Mouse (Mus musculus) neural tube, embryonic 11.5 days (tissue): ENCODE measurements around the gene Cdc42ep3. TPM values are rescaled to one million over a fixed set of nuclear protein-coding genes. Genes with fewer than 3 reads are reported as not detected.

Experiments used
- ATAC-seq: fragments of 200-750 bp; cut with Nextera tagmentation; 2 replicates; pipeline ENCODE4 v1.8.0; 2017; ENCODE audit warnings: moderate number of reproducible peaks, mild to moderate bottlenecking, moderate TSS enrichment, moderate library complexity; ENCODE audit not compliant: insufficient read depth, low FRiP score, low TSS enrichment
- DNase-seq: peaks from one replicate; pipeline ENCODE4 v3.0.0-alpha.2; 2015; ENCODE audit warnings: low spot score
- H3K27ac ChIP-seq: fragments of 300-500 bp; sonication (generic); 2 replicates; pipeline ENCODE4 v1.5.1; 2014; ENCODE audit warnings: low read depth, mild to moderate bottlenecking, low read length
- H3K27me3 ChIP-seq: fragments of 300-500 bp; sonication (generic); 2 replicates; pipeline ENCODE4 v1.6.1; 2014; ENCODE audit warnings: mild to moderate bottlenecking, low read length, mixed read lengths; ENCODE audit not compliant: control insufficient read depth, insufficient read depth
- H3K36me3 ChIP-seq: fragments of 300-500 bp; sonication (generic); 2 replicates; pipeline ENCODE4 v1.6.1; 2014; ENCODE audit warnings: mild to moderate bottlenecking, low read length, moderate library complexity, mixed read lengths; ENCODE audit not compliant: control insufficient read depth, insufficient read depth
- H3K4me1 ChIP-seq: fragments of 300-500 bp; sonication (generic); 2 replicates; pipeline ENCODE4 v1.6.1; 2014; ENCODE audit warnings: low read length, mixed read lengths; ENCODE audit not compliant: control insufficient read depth, insufficient read depth
- H3K4me2 ChIP-seq: fragments of 300-500 bp; sonication (generic); 2 replicates; pipeline ENCODE4 v1.6.1; 2014; ENCODE audit warnings: low read depth, mild to moderate bottlenecking, moderate library complexity
- H3K4me3 ChIP-seq: fragments of 300-500 bp; sonication (generic); 2 replicates; pipeline ENCODE4 v1.5.1; 2014; ENCODE audit warnings: low read depth, low read length
- H3K9ac ChIP-seq: fragments of 300-500 bp; sonication (generic); 2 replicates; pipeline ENCODE4 v1.6.1; 2014; ENCODE audit warnings: mild to moderate bottlenecking, low read length
- H3K9me3 ChIP-seq: fragments of 300-500 bp; sonication (generic); 2 replicates; pipeline ENCODE4 v1.6.1; 2016; ENCODE audit warnings: low read length; ENCODE audit not compliant: control insufficient read depth
- WGBS: fragments of 180-500 bp; shearing (Covaris S2); extraction: QIAGEN DNeasy Blood & Tissue Kit; methylation state at CpG from one replicate; pipeline ENCODE4 v1.1.7; 2014; 5-methylcytosine and 5-hydroxymethylcytosine counted together
- polyA plus RNA-seq: library from polyadenylated mRNA; unstranded; fragments of >200 nt; fragmentation: Nextera tagmentation; extraction: Ambion mirVana; gene quantifications from 2 replicates; pipeline ENCODE4 v1.2.1, GENCODE M21; 2014

Gene Cdc42ep3
- polyA plus RNA-seq, 1 experiment from 2014 or later = 27.6 TPM

DNA sequence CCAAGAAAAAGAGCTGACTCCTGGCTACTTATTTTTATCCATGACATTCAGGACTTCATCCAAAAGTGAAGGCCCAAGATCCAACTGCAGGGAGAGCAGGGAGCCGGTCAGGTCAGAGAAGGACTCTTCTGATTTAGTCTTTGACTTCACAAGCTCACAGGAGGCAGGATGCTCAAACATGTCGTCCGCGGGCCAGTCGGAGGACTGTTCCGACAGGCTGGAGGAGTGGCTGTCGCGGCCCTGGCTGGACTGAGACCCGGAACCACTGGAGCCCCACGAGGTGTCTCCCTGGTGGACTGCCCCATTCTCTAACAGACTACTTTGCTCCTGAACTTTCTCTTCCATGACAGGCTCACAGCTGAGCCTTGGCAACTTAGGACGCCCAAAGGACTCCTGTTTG is 20.2 kb downstream of the Cdc42ep3 start:
- H3K4me1 ChIP-seq = no peaks in the 10 kb centered on the region
- 85% methylated on average over 11 of the region's 11 CpGs for WGBS
- no peaks in the 10 kb centered on the region for H3K27me3 ChIP-seq
- ATAC-seq = no peak
- H3K4me3 ChIP-seq = no peak overlapping the region
- no peak overlapping the region for H3K4me2 ChIP-seq
- H3K27ac ChIP-seq = no peak overlapping the region
- H3K36me3 ChIP-seq = no peaks in the 10 kb centered on the region
- no peaks in the 10 kb centered on the region for H3K9me3 ChIP-seq
- DNase-seq = no peak
- H3K9ac ChIP-seq = no peak overlapping the region

DNA sequence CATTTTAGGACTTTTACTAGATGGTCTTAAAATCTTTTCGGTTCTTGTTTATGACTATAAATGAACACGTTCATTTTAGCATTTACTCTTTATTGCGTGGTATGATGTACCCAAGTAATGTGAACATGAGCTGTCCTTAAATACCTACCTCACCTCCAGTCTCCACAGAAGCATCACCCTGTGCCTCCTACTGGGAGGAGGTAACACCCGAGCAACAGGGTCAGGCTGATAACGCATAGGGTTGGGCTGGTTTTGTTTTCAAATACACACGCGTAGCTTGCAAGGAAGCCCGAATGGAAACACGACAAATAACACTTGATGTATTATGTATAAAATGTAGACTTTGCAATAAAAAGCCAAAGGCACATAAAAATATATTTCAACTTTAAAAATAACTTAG is 21.2 kb downstream of the Cdc42ep3 start:
- Histone ChIP-seq H3K9ac (no peak overlapping the region), H3K4me2 (no peak overlapping the region), H3K4me1 (no peaks in the 10 kb centered on the region), H3K4me3 (no peak overlapping the region), H3K36me3 (no peaks in the 10 kb centered on the region), H3K27ac (no peak overlapping the region), H3K9me3 (no peaks in the 10 kb centered on the region), H3K27me3 (no peaks in the 10 kb centered on the region)
- 89% methylated on average over 9 of the region's 9 CpGs for WGBS
- ATAC-seq (no peak), DNase-seq (no peak)

DNA sequence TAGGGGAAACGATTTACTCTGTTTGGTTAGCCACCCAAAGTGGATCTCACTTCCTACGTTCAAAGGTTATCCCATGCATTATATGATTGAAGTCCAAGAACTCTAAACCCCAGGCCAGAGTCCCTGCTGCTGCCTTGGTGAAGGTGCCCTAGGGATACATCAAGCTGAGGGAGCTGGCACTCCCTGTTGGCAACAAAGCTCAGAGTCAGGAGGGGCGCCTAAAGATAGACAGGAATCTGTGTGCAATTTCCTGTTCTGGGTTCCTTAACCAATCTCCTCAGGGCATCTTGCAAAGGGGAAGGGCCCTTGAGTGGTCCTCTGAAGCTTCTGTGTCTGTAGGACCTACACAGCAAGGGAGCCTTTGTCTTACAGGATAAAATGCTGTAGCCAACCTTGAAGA is 22.0 kb downstream of the Cdc42ep3 start:
- no peak for DNase-seq
- Histone ChIP-seq H3K9ac (no peak overlapping the region), H3K4me2 (no peak overlapping the region), H3K9me3 (no peaks in the 10 kb centered on the region), H3K4me3 (no peak overlapping the region), H3K4me1 (no peaks in the 10 kb centered on the region), H3K27me3 (no peaks in the 10 kb centered on the region), H3K36me3 (no peaks in the 10 kb centered on the region), H3K27ac (no peak overlapping the region)
- 87% methylated on average over 3 of the region's 3 CpGs for WGBS
- ATAC-seq = no peak

DNA sequence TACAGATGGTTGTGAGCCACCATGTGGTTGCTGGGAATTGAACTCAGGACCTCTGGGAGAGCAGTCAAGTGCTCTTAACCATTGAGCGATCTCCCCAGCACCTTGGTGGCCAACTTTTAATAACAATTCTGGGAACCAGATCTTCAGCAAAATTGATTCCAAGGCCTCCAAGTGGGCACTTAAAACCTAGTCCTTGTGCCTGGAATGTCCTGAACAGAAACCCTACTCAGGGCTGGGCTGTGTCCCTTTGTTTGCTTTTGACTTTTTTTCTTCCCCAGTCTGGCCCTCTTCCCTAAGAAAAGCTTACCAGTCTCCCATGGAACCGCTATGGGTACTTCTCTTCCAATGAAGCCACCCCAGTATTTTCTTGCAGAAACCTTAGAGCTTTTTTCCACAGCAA is 24.5 kb downstream of the Cdc42ep3 start:
- H3K4me3 ChIP-seq = no peak overlapping the region
- no peak overlapping the region for H3K4me2 ChIP-seq
- 92% methylated on average over 2 of the region's 2 CpGs for WGBS
- H3K27me3 ChIP-seq = no peaks in the 10 kb centered on the region
- no peaks in the 10 kb centered on the region for H3K4me1 ChIP-seq
- no peak for ATAC-seq
- no peak overlapping the region for H3K27ac ChIP-seq
- no peaks in the 10 kb centered on the region for H3K9me3 ChIP-seq
- no peak overlapping the region for H3K9ac ChIP-seq
- no peak for DNase-seq
- H3K36me3 ChIP-seq = no peaks in the 10 kb centered on the region

GRCm38 (mm10) chr17:79326868-79327376 is 28.0 kb downstream of the Cdc42ep3 start:
- no peak overlapping the region for H3K4me3 ChIP-seq
- H3K4me1 ChIP-seq = no peaks in the 10 kb centered on the region
- no peaks in the 10 kb centered on the region for H3K27me3 ChIP-seq
- no peak overlapping the region for H3K9ac ChIP-seq
- no peak for DNase-seq
- H3K9me3 ChIP-seq = no peaks in the 10 kb centered on the region
- H3K4me2 ChIP-seq = no peak overlapping the region
- no peak overlapping the region for H3K27ac ChIP-seq
- H3K36me3 ChIP-seq = no peaks in the 10 kb centered on the region
- WGBS = 72% methylated on average over 4 of the region's 4 CpGs
- ATAC-seq = no peak

DNA sequence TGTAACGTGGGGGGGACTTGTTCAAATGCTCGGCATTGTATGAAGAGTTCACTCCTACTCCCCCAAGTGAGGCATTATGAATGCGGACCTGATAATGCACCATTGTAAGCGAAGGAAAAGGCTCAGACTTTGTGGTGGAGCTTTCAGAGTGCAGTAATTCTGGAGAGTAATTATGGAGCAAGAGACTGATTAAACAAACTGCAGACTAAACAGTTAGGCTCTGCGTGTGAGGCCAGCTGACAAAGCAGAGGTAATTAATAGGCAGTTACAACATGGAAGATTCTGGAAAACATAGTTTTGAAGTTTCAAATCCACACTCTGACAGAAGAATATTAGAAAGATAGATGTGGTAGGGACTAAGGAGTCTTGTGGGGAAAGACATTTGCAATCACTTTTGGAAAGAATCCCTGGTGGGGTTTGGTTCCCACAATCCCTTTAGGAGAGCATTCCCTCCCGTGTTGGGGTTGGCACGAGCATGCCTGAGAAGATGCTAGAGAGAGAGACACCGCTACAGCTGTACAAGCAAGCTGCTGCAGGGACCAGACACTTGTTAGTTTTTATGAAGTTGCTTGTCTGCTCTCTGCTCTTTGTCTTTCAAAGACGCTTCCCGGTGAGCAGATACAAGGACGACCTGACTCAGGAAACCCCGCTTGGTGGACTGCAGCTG is 37.7 kb downstream of the Cdc42ep3 start:
- Histone ChIP-seq H3K4me3 (no peak overlapping the region), H3K36me3 (no peaks in the 10 kb centered on the region), H3K4me1 (no peaks in the 10 kb centered on the region), H3K4me2 (no peak overlapping the region), H3K27me3 (no peaks in the 10 kb centered on the region), H3K27ac (no peak overlapping the region), H3K9me3 (no peaks in the 10 kb centered on the region), H3K9ac (no peak overlapping the region)
- no peak for DNase-seq
- 75% methylated on average over 12 of the region's 12 CpGs for WGBS
- ATAC-seq = no peak

DNA sequence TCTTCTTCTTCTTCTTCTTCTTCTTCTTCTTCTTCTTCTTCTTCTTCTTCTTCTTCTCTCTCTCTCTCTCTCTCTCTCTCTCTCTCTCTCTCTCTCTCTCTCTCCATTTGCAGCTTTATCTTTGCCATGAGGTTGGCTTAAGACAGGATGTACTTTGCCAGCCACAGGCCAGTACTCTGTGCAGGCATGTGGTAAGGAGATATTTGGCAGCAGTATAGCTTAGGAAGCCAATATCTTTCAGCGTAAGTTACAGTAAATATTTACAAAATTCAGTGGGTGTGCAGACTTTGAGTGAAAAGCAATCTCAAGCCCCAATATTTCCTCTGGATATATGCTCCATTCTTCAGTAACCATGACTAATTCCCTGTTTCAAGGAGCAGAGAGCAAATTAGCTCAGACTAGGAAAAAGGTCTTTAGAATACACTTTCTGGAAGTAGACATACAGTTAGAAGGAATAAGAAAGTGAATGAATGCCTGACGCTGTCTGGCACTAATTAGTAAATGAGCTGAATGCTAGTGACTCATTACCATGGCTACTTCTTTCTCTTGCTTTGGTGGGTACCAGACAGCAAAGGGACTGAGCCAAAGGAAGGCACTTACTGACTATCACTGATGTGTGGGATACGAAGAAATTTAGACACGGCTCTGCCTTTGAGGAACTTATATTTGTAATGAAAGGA is 39.3 kb downstream of the Cdc42ep3 start:
- no peak overlapping the region for H3K4me3 ChIP-seq
- H3K36me3 ChIP-seq = no peaks in the 10 kb centered on the region
- DNase-seq (no peak), ATAC-seq (no peak)
- no peak overlapping the region for H3K27ac ChIP-seq
- WGBS = 92% methylated on average over 4 of the region's 4 CpGs
- H3K27me3 ChIP-seq = no peaks in the 10 kb centered on the region
- no peaks in the 10 kb centered on the region for H3K4me1 ChIP-seq
- H3K9me3 ChIP-seq = no peaks in the 10 kb centered on the region
- no peak overlapping the region for H3K4me2 ChIP-seq
- no peak overlapping the region for H3K9ac ChIP-seq

DNA sequence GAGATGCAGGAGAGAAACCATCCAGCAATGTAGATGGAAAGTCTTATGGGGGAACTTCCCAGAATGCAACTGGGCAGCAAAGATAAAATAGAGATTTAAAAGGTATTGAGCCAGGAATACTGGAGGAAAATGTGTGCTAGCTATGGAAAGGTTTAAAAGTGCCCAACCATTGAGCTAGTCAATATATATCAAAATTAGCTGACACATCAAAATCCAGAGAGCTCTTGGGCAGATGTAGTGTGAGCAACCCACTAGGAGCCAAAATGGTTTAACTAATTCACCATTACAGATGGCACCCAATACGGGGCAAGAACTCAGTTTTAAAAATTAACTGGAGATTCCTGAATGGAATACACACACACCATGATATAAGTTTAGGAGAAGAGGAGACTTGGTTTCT is 44.4 kb downstream of the Cdc42ep3 start:
- DNase-seq (no peak), ATAC-seq (no peak)
- H3K4me1 ChIP-seq = no peaks in the 10 kb centered on the region
- no peak overlapping the region for H3K27ac ChIP-seq
- H3K9me3 ChIP-seq = no peaks in the 10 kb centered on the region
- 91% methylated on average over 1 of the region's 1 CpGs for WGBS
- H3K4me3 ChIP-seq = no peak overlapping the region
- no peak overlapping the region for H3K9ac ChIP-seq
- H3K27me3 ChIP-seq = no peaks in the 10 kb centered on the region
- no peaks in the 10 kb centered on the region for H3K36me3 ChIP-seq
- no peak overlapping the region for H3K4me2 ChIP-seq

GRCm38 (mm10) chr17:79309506-79309905 is 45.4 kb downstream of the Cdc42ep3 start:
- Histone ChIP-seq H3K4me3 (no peak overlapping the region), H3K4me2 (no peak overlapping the region), H3K36me3 (no peaks in the 10 kb centered on the region), H3K9me3 (no peaks in the 10 kb centered on the region), H3K27me3 (no peaks in the 10 kb centered on the region), H3K4me1 (no peaks in the 10 kb centered on the region), H3K9ac (no peak overlapping the region), H3K27ac (no peak overlapping the region)
- 85% methylated on average over 1 of the region's 1 CpGs for WGBS
- no peak for ATAC-seq
- no peak for DNase-seq
